Mouse (Mus musculus) kidney, embryonic 16.5 days (tissue): ENCODE measurements around the gene Arid2. TPM values are rescaled to one million over a fixed set of nuclear protein-coding genes. Genes with fewer than 3 reads are reported as not detected.

ENCODE experiments used
- ATAC-seq: fragments of 200-750 bp; cut with Nextera tagmentation; 2 replicates; pipeline ENCODE4 v1.8.0; 2017; ENCODE audit warnings: moderate TSS enrichment; ENCODE audit not compliant: low FRiP score, low TSS enrichment
- H3K27ac ChIP-seq: fragments of 300-500 bp; sonication (generic); 2 replicates; pipeline ENCODE4 v1.5.1; 2014; ENCODE audit warnings: low read length
- H3K27me3 ChIP-seq: fragments of 300-500 bp; sonication (generic); 2 replicates; pipeline ENCODE4 v1.6.1; 2014; ENCODE audit warnings: low read length, control low read depth, mixed read lengths; ENCODE audit not compliant: insufficient read depth
- H3K36me3 ChIP-seq: fragments of 300-500 bp; sonication (generic); 2 replicates; pipeline ENCODE4 v1.6.1; 2014; ENCODE audit warnings: low read length, control low read depth, mixed read lengths; ENCODE audit not compliant: insufficient read depth
- H3K4me1 ChIP-seq: fragments of 300-500 bp; sonication (generic); 2 replicates; pipeline ENCODE4 v1.6.1; 2014; ENCODE audit warnings: low read length, control low read depth, mixed read lengths; ENCODE audit not compliant: insufficient read depth
- H3K4me2 ChIP-seq: fragments of 300-500 bp; sonication (generic); replicated peaks from 2 replicates; pipeline ENCODE4 v1.6.1; 2014; ENCODE audit warnings: low read depth, low read length
- H3K4me3 ChIP-seq: fragments of 300-500 bp; sonication (generic); 2 replicates; pipeline ENCODE4 v1.5.1; 2014; ENCODE audit warnings: mild to moderate bottlenecking, low read length
- H3K9ac ChIP-seq: fragments of 300-500 bp; sonication (generic); replicated peaks from 2 replicates; pipeline ENCODE4 v1.6.1; 2014; ENCODE audit warnings: low read length
- H3K9me3 ChIP-seq: fragments of 300-500 bp; sonication (generic); 2 replicates; pipeline ENCODE4 v1.6.1; 2016; ENCODE audit warnings: low read length, control low read depth
- WGBS: fragments of 180-500 bp; shearing (Covaris S2); extraction: QIAGEN DNeasy Blood & Tissue Kit; methylation state at CpG from one replicate; pipeline ENCODE4 v1.1.7; 2014; 5-methylcytosine and 5-hydroxymethylcytosine counted together
- polyA plus RNA-seq: library from polyadenylated mRNA; unstranded; fragments of >200 nt; fragmentation: Nextera tagmentation; extraction: Ambion mirVana; gene quantifications from 2 replicates; pipeline ENCODE4 v1.2.1, GENCODE M21; 2015

Gene Arid2
- polyA plus RNA-seq, 1 experiment from 2014 or later, result 24.0 TPM

DNA sequence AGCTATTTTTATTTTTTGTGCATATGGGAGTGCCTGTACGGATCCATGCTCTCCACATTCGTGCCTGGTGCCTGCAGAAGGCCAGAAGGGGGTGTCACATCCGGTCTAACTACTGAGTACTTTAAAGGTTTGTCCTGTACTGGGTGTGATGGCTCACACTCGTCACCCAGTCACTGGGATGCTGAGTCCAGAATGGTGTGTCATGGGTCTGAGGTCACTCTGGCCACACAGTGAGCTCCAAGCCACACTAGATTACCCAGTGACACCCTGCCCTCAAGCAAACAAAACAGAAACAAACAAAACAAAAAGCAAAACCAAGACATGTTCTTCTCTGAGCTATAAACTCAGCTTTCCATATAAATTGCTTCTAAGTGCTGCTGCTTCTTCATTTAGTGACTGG is 17.9 kb upstream of the Arid2 start:
- H3K36me3 ChIP-seq, result peaks cover 57% of the 10 kb centered on the region
- peaks cover 4% of the 10 kb centered on the region for H3K4me1 ChIP-seq
- peaks cover 33% of the 10 kb centered on the region for H3K9me3 ChIP-seq
- H3K9ac ChIP-seq, result no peak overlapping the region
- H3K27ac ChIP-seq, result no peak overlapping the region
- H3K4me2 ChIP-seq, result no peak overlapping the region
- ATAC-seq, result no peak
- no peak overlapping the region for H3K4me3 ChIP-seq
- 92% methylated on average over 4 of the region's 4 CpGs for WGBS
- H3K27me3 ChIP-seq, result no peaks in the 10 kb centered on the region

DNA sequence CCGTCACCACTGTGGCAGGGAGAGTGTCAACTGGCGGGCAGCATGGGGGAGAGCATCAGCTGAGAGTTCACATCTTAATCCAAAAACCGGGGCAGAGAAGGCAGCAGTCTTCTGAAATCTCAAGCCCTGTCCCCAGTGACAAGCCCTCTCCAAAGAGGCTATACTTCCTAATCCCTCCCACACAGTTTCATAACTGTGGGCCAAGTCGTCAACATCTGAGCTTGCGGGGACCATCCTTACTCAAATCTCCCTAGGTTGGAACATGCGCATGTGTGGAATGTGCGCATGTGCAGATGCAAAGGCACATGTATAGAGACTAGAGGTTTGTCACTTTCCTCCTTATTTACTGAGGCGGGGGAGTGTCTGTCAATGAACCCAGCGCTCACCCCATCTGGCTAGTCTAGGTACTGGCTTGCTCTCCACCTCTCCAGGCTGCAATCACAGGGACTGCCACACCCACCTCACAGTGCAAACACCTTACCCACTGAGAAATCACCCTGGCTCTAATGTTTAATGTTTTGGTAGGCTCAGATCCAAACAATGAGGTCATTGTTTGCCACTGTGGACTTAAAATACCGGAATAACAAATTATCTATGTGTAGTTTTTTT is 16.9 kb upstream of the Arid2 start:
- no peak overlapping the region for H3K27ac ChIP-seq
- H3K27me3 ChIP-seq, result no peaks in the 10 kb centered on the region
- H3K4me1 ChIP-seq, result peaks cover 4% of the 10 kb centered on the region
- no peak overlapping the region for H3K4me2 ChIP-seq
- peaks cover 51% of the 10 kb centered on the region for H3K36me3 ChIP-seq
- H3K4me3 ChIP-seq, result no peak overlapping the region
- H3K9ac ChIP-seq, result no peak overlapping the region
- ATAC-seq, result 0 out of 2 replicates have a peak, but pooled peaks have one; percentile 30
- peaks cover 23% of the 10 kb centered on the region for H3K9me3 ChIP-seq
- WGBS, result 86% methylated on average over 10 of the region's 10 CpGs

GRCm38 (mm10) chr15:96272356-96272755 is 15.0 kb upstream of the Arid2 start:
- no peak overlapping the region for H3K4me3 ChIP-seq
- no peaks in the 10 kb centered on the region for H3K27me3 ChIP-seq
- H3K4me2 ChIP-seq, result no peak overlapping the region
- H3K36me3 ChIP-seq, result peaks cover 46% of the 10 kb centered on the region
- peaks cover 5% of the 10 kb centered on the region for H3K4me1 ChIP-seq
- H3K9ac ChIP-seq, result no peak overlapping the region
- WGBS, result 88% methylated on average over 11 of the region's 11 CpGs
- H3K9me3 ChIP-seq, result peaks cover 6% of the 10 kb centered on the region; the same call in 1 of the 2 replicates
- H3K27ac ChIP-seq, result no peak overlapping the region
- 0 out of 2 replicates have a peak, but pooled peaks have one; percentile 53 for ATAC-seq

DNA sequence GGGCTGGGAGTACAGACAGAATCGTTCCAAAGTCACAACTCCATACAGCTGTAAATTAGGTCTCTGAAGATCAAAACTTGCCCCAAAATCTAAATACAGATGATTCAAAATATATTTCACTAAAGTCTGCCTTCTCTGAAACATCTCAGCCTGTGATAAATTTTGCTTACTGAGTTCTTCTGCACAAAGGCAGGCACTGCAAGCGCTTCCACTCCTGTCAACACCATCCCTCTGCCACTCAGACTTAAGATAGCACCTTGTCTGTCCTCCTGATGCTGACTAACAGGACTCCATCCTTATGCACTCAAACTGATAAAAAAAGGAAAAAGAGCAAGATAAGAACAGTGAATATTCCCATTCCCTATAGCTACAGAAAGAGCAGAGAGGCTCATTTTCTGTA is 13.0 kb upstream of the Arid2 start:
- H3K36me3 ChIP-seq, result peaks cover 41% of the 10 kb centered on the region
- H3K27me3 ChIP-seq, result no peaks in the 10 kb centered on the region
- no peak overlapping the region for H3K4me3 ChIP-seq
- no peak overlapping the region for H3K9ac ChIP-seq
- H3K4me2 ChIP-seq, result no peak overlapping the region
- H3K9me3 ChIP-seq, result no peaks in the 10 kb centered on the region
- peaks cover 14% of the 10 kb centered on the region for H3K4me1 ChIP-seq
- no peak overlapping the region for H3K27ac ChIP-seq
- ATAC-seq, result no peak
- WGBS, result 78% methylated on average over 2 of the region's 2 CpGs

DNA sequence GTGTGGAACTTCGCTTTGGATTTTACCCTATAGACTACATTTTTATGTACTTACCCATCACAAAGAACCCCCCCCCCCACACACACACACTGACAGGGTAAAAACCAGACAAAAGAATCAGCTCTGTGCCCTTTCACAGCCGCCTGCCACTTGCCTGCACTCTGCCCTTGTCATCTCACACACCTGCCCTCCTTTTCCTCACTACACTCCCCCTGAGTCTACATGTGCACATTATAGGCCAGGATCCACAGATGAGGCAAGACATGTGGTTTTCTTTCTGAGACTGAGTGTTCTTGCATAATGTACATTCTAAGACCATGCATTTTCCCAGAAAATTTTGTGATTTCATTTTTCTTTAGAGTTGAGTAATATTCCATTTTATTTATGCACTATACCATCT is 12.1 kb upstream of the Arid2 start:
- no peak for ATAC-seq
- Histone ChIP-seq H3K9ac (no peak overlapping the region), H3K27me3 (no peaks in the 10 kb centered on the region), H3K4me2 (no peak overlapping the region), H3K36me3 (peaks cover 47% of the 10 kb centered on the region), H3K27ac (no peak overlapping the region), H3K9me3 (peaks cover 2% of the 10 kb centered on the region; the same call in 1 of the 2 replicates), H3K4me3 (no peak overlapping the region), H3K4me1 (peaks cover 14% of the 10 kb centered on the region)
- 87% methylated on average over 2 of the region's 2 CpGs for WGBS

GRCm38 (mm10) chr15:96275810-96276493 is 11.4 kb upstream of the Arid2 start:
- WGBS, result 85% methylated on average over 9 of the region's 9 CpGs
- Histone ChIP-seq H3K4me2 (no peak overlapping the region), H3K27ac (no peak overlapping the region), H3K27me3 (no peaks in the 10 kb centered on the region), H3K9me3 (peaks cover 7% of the 10 kb centered on the region; the same call in 1 of the 2 replicates), H3K9ac (no peak overlapping the region), H3K4me3 (no peak overlapping the region), H3K4me1 (peaks cover 16% of the 10 kb centered on the region), H3K36me3 (peaks cover 54% of the 10 kb centered on the region)
- ATAC-seq, result no peak

DNA sequence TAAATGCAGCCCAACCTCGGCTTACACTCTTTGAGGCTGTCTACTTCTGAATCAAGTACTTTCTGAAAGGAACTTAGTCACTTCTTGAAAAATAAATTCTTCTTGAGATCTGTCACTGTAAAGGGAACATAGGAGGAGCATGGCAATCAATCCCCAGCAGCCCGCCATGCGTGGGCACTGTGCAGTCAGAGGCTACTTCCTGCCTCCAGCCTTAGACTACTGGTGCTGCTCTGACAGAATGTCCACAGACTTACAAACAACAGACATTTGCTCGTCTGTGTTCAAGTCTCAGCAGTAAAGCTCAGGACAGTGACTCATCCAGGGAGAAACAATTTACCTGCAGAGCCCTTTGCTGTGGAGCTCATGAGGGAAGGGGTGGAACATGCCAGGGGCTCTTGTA is 10.3 kb upstream of the Arid2 start:
- no peak for ATAC-seq
- Histone ChIP-seq H3K4me3 (no peak overlapping the region), H3K9me3 (peaks cover 7% of the 10 kb centered on the region; the same call in 1 of the 2 replicates), H3K27me3 (no peaks in the 10 kb centered on the region), H3K9ac (no peak overlapping the region), H3K27ac (no peak overlapping the region; the same call in 1 of the 2 replicates), H3K36me3 (peaks cover 50% of the 10 kb centered on the region), H3K4me1 (peaks cover 17% of the 10 kb centered on the region; the same call in 1 of the 2 replicates), H3K4me2 (no peak overlapping the region)
- 75% methylated on average over 4 of the region's 4 CpGs for WGBS

GRCm38 (mm10) chr15:96281236-96281635 is 6.1 kb upstream of the Arid2 start:
- H3K4me2 ChIP-seq, result no peak overlapping the region; the same call in 1 of the 2 replicates
- H3K4me1 ChIP-seq, result peaks cover 37% of the 10 kb centered on the region
- 85% methylated on average over 5 of the region's 5 CpGs for WGBS
- no peak for ATAC-seq
- H3K9ac ChIP-seq, result no peak overlapping the region
- no peaks in the 10 kb centered on the region for H3K27me3 ChIP-seq
- no peak overlapping the region for H3K27ac ChIP-seq
- peaks cover 38% of the 10 kb centered on the region for H3K36me3 ChIP-seq
- no peak overlapping the region for H3K4me3 ChIP-seq
- H3K9me3 ChIP-seq, result peaks cover 7% of the 10 kb centered on the region; the same call in 1 of the 2 replicates

GRCm38 (mm10) chr15:96283141-96283540 is 4.2 kb upstream of the Arid2 start:
- ATAC-seq, result no peak
- H3K27me3 ChIP-seq, result no peaks in the 10 kb centered on the region
- WGBS, result 62% methylated on average over 8 of the region's 8 CpGs

GRCm38 (mm10) chr15:96283920-96284431 is 3.3 kb upstream of the Arid2 start:
- ATAC-seq, result no peak
- WGBS, result 6% methylated on average over 11 of the region's 11 CpGs
- Histone ChIP-seq H3K9ac (peak overlapping the region; percentile 100), H3K4me3 (peak overlapping the region; percentile 95), H3K4me1 (peaks cover 27% of the 10 kb centered on the region), H3K27ac (peak overlapping the region; percentile 100), H3K27me3 (no peaks in the 10 kb centered on the region), H3K36me3 (peaks cover 17% of the 10 kb centered on the region), H3K9me3 (peaks cover 7% of the 10 kb centered on the region; the same call in 1 of the 2 replicates), H3K4me2 (peak overlapping the region; percentile 70)

More at GRCm38 (mm10) chr15:96283141-96283540, 4.2 kb upstream of the Arid2 start:
- peaks cover 33% of the 10 kb centered on the region for H3K4me1 ChIP-seq
- peaks cover 24% of the 10 kb centered on the region for H3K36me3 ChIP-seq
- H3K9ac ChIP-seq, result 0 out of 2 replicates have a peak overlapping the region, but pooled peaks have one; percentile 26
- H3K4me3 ChIP-seq, result peak overlapping the region; percentile 95
- H3K4me2 ChIP-seq, result peak overlapping the region; percentile 70
- peaks cover 7% of the 10 kb centered on the region; the same call in 1 of the 2 replicates for H3K9me3 ChIP-seq
- H3K27ac ChIP-seq, result no peak overlapping the region
